Mouse (Mus musculus): ENCODE results near the gene Top3a. TPM values are rescaled to one million over a fixed set of nuclear protein-coding genes. Genes with fewer than 3 reads are reported as not detected.

Top3a gene
- 22.4 TPM for polyA plus RNA-seq (2017; shearing (Covaris generic))

DNA sequence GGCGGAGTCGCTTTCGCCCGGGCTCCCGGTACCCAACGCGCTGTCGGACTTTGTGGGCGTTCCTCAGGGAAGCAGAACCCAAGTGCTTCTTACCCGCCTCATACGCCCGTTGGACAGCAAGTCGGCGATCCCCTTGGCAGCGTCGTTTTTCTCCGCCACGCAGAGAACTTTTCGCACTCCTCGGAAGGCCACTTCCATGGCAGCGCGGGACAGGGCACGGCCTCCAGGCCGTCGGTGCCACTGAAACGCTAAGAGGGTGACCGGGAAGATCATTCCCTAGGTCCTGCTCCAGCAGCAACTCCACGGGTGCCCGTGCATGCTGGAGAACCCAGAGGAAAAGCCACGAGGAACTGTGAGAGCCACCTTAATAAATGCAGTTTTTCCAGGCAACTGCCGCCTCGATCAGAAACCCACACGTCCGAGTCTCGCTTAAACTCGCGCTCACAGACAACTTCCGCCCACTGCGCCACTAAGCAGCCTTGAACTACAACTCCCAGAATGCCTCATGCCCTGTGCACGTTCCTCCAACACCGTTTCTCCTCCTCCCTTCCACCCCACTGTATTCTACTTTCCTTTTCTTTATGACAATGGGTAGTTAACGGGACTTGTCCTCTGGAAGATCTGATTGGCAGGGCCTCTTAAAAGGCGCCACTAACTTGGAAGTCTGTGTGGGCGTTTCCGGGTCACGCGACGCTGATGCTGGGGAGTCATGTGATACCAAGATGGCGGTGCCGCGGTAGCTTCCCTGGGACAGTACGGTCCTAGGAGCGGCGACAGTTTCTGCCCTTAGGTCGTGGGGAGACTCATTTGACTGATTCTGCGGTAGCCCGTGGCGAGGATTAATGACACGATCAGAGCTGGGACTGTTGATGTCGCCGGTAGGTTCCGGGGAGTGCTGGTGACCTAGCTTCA lies at the start of gene Top3a, which contains the start of gene Smcr8:
Gene Top3a, minus strand, starts transcription at position 537 of the 912 bp plus-strand sequence.
Gene Smcr8, plus strand, starts transcription at position 696 of the 912 bp plus-strand sequence.

DNA sequence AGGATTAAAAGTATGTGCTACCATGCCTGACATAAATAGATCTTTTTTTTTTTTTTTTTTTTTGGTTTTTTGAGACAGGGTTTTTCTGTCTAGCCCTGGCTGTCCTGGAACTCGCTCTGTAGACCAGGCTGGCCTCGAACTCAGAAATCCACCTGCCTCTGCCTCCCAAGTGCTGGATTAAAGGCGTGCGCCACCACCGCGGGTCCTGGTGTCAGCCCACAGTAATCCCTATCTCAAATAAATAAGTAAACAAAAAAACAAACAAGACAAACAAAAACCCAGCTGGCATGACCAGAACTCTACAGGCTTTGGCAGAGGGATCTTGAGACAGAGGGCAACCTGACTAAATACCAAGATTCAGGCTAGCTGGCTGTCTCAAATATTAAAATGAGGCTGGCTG lies 34.5 kb upstream of the Top3a start, which contains the start of gene Shmt1:
Gene Shmt1, minus strand, starts transcription at position 101 of the 400 bp plus-strand sequence.

DNA sequence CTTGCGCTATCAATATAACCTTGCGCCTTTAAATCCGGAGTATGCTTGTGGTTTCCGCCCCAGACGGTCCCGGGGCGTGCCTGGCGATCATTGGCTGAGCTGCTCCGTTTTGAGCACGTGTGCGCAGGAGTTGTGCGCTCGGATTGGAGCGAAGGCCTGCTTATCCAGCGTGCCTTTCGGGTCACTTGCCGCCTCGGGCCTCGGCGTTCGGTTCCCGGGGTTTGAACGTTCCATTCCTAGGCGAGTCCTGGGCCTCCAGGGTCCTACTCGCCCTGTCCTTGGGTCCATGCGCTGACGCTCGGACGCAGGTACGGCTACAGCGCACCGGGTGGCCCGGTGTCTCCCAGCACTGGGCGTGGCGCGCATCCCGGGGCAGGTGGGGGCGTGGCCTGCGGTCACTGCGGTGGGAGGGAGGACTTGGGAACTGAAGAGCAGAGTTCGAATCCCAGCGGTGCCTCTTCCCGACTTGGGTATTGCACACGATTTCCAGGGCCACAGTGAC lies 48.9 kb downstream of the Top3a start, which contains the start of gene Mief2:
Gene Mief2, plus strand, starts transcription at position 139 of the 502 bp plus-strand sequence.

DNA sequence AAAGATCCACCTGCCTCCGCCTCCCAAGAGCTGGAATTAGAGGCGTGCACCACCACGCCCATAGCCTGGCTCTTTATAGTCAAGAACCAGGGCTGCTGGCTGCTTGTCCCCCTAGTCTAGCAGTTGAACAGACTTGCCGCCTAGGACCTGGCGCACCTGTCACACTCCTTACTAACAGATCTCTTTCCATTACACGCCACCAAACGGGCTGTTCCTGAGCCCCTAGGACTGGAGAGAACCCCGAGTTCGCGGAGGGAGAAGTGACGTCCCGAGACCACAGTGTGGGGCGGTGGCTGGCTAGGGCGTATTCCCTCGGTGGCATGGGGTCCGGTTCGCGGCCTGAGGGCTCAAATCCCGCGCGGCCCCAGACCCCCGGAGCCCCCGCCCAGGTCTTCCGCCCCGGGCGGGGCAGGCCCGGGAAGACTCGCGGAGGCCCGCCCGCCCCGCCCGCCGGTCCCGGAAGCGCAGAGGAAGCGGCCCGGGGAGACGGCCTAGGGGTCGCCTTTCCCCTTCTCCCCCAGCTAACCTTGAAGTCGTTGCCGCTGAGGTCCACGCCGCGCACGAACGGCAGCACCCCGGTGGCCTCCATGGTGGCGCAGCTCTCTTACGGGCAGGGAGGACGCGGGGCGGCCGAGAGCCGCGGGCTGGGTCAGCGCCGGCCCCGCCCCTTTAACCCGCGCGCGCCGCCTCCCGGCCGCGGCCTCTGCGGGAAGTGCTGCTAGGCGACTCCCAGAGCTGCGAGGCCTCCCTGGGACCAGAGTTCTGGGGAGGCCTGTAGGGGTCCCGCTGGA lies 50.4 kb downstream of the Top3a start, which contains the start of gene Flii:
Gene Flii, minus strand, starts transcription at position 663 of the 791 bp plus-strand sequence.

DNA sequence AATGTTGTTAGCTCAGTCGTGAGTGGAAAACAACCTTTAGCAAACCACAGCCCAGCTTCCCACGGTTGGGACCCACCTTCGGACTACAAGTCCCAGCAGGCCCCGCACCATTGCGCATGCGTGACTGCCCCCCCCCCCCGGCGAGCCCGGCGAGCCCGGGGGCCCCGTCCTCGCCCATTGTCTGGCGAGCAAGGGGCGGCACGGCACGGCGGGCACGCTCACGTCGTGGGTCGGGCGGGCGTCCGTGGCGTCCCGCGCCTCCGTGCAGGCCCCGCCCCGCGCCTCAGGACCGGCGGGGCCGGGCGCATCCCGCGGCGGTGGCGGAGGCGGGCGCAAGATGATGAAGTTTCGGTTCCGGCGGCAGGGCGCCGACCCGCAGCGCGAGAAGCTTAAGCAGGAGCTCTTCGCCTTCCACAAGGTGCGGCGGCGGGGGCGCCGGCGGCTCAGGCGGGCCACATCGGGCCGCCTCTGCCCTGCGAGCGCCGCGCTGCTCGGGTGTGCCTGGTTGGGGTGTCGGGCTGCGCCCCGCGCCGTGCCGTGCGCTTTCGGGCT lies 77.6 kb downstream of the Top3a start, which contains the start of gene Llgl1:
Gene Llgl1, plus strand, starts transcription at position 200 of the 552 bp plus-strand sequence.

Other genes starting within 250 kb of the Top3a start
- gene Alkbh5, start 241.0 kb downstream of the Top3a start, polyA plus RNA-seq (2017; shearing (Covaris generic)) = 3.8 TPM
- 17.1 TPM for gene Llgl1, start 77.6 kb downstream of the Top3a start, polyA plus RNA-seq (2017; shearing (Covaris generic))
- 178 TPM for gene Flii, start 50.1 kb downstream of the Top3a start, polyA plus RNA-seq (2017; shearing (Covaris generic))
- 21.5 TPM for gene Mief2, start 49.0 kb downstream of the Top3a start, polyA plus RNA-seq (2017; shearing (Covaris generic))
- gene Smcr8, start 159 bp upstream of the Top3a start, polyA plus RNA-seq (2017; shearing (Covaris generic)) = 13.4 TPM
- 27.0 TPM for gene Shmt1, start 34.4 kb upstream of the Top3a start, polyA plus RNA-seq (2017; shearing (Covaris generic))
- gene Dhrs7b, start 53.3 kb upstream of the Top3a start, polyA plus RNA-seq (2017; shearing (Covaris generic)) = 38.9 TPM
- 50.9 TPM for gene Tmem11, start 101.9 kb upstream of the Top3a start, polyA plus RNA-seq (2017; shearing (Covaris generic))
- gene Natd1, start 137.4 kb upstream of the Top3a start, polyA plus RNA-seq (2017; shearing (Covaris generic)) = 6.9 TPM
- 32.0 TPM for gene Map2k3, start 154.7 kb upstream of the Top3a start, polyA plus RNA-seq (2017; shearing (Covaris generic))
- not detected for gene Kcnj12, start 245.2 kb upstream of the Top3a start, polyA plus RNA-seq (2017; shearing (Covaris generic))

All from CD4-positive, CD25-positive, alpha-beta regulatory T cell, adult 9 weeks (primary cell).